Mouse (Mus musculus) cortical plate, adult 2 months (tissue): ENCODE measurements around the gene Stk39. TPM values are rescaled to one million over a fixed set of nuclear protein-coding genes. Genes with fewer than 3 reads are reported as not detected.
A peak's percentile ranks its signal among the peaks of the same experiment; 100 is the strongest.

Experiments used
- H3K27ac ChIP-seq: fragments of 200-500 bp; 2 replicates; pipeline ENCODE4 v1.5.1; 2012; ENCODE audit warnings: low read length, control low read depth, inconsistent platforms; ENCODE audit not compliant: insufficient read depth
- H3K4me1 ChIP-seq: fragments of 200-500 bp; 2 replicates; pipeline ENCODE4 v1.6.1; 2011; ENCODE audit warnings: low read length; ENCODE audit not compliant: control insufficient read depth, insufficient read depth
- H3K4me3 ChIP-seq: fragments of 200-500 bp; 2 replicates; pipeline ENCODE4 v1.5.1; 2011; ENCODE audit warnings: mild to moderate bottlenecking, low read length, control low read depth; ENCODE audit not compliant: insufficient read depth
- CTCF ChIP-seq: fragments of 200-500 bp; IDR thresholded peaks from 2 replicates; pipeline ENCODE4 v1.5.1; 2011; ENCODE audit warnings: mild to moderate bottlenecking, control low read depth, low read length; ENCODE audit not compliant: insufficient read depth; ENCODE audit errors: extremely low read depth
- POLR2A ChIP-seq: fragments of 200-500 bp; IDR thresholded peaks from 2 replicates; pipeline ENCODE4 v1.6.1; 2011; ENCODE audit warnings: mild to moderate bottlenecking, low read length, control low read depth; ENCODE audit not compliant: insufficient read depth; ENCODE audit errors: extremely low read depth
- polyA plus RNA-seq: library from polyadenylated mRNA; depleted of rRNA; stranded (reverse); fragments of >200 nt; gene quantifications from 2 replicates; pipeline ENCODE4 v1.2.3, GENCODE M21; 2012

Stk39 gene
- polyA plus RNA-seq, 1 experiment: 32.7 TPM

GRCm38 (mm10) chr2:68377251-68377681 is 94.8 kb downstream of the Stk39 start:
- Histone ChIP-seq H3K27ac (no peak overlapping the region), H3K4me1 (peaks cover 1% of the 10 kb centered on the region; the same call in 1 of the 2 replicates), H3K4me3 (no peak overlapping the region)
- TF ChIP-seq POLR2A (no peak), CTCF (no peak)

DNA sequence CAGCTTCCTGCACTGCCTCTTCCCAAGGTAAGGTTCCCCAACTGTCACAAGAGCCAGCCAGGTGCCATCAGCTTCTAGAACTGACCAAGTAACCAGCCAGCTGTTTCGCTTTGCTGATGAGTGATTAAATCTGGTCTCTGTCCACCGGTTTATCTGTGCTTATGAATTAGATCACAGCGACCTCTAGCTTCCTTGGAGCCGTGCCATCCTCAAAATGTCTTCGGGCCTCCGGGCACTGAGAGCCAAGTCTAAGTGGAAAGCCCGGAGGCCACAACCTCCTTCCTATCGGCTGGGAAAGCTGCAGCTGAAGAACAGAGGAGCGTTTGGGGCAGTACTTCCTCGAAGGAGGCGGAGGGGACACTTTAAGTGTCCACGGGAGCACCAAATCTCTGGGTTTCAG is 95.4 kb downstream of the Stk39 start:
- TF ChIP-seq CTCF: no peak
- TF ChIP-seq POLR2A: no peak
- H3K4me3 ChIP-seq: no peak overlapping the region
- no peak overlapping the region for H3K27ac ChIP-seq
- peaks cover 3% of the 10 kb centered on the region; the same call in 1 of the 2 replicates for H3K4me1 ChIP-seq

- TF ChIP-seq POLR2A (no peak), CTCF (no peak)
- peaks cover 3% of the 10 kb centered on the region; the same call in 1 of the 2 replicates for H3K4me1 ChIP-seq
- H3K27ac ChIP-seq: no peak overlapping the region
- H3K4me3 ChIP-seq: no peak overlapping the region
These were observed 97.9 kb downstream of the Stk39 start for GRCm38 (mm10) chr2:68374202-68374601.

GRCm38 (mm10) chr2:68371912-68372311 is 100.2 kb downstream of the Stk39 start:
- no peak for TF ChIP-seq CTCF
- no peak for TF ChIP-seq POLR2A
- Histone ChIP-seq H3K4me3 (no peak overlapping the region), H3K4me1 (peaks cover 3% of the 10 kb centered on the region; the same call in 1 of the 2 replicates), H3K27ac (peak overlapping the region; percentile 40; the same call in 1 of the 2 replicates)

- Histone ChIP-seq H3K4me3 (no peak overlapping the region), H3K4me1 (peaks cover 3% of the 10 kb centered on the region; the same call in 1 of the 2 replicates), H3K27ac (no peak overlapping the region)
- TF ChIP-seq POLR2A (no peak), CTCF (no peak)
These were observed 101.7 kb downstream of the Stk39 start for GRCm38 (mm10) chr2:68370326-68370725.

- Histone ChIP-seq H3K27ac (no peak overlapping the region), H3K4me1 (peaks cover 3% of the 10 kb centered on the region; the same call in 1 of the 2 replicates), H3K4me3 (no peak overlapping the region)
- TF ChIP-seq POLR2A: no peak
- no peak for TF ChIP-seq CTCF
These were observed 103.0 kb downstream of the Stk39 start for GRCm38 (mm10) chr2:68369080-68369479.

DNA sequence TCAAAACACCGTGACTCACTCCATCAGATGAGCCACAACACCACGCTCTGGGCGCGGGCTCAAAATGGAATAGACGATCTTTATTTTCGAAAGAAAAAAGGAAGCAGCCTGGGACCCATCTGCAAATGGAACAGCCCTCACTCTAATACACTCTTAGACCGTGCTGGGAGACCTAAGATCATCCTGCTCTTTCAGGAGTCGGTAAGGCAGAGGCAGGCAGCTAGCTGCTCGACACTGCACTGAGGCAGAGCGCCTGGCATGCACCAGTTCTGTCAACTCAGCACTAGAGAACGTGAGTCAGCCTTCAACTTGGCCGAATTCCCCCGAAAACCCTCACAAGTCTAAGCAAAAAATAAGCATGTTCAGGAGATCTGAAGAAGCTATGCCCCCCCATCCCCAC is 104.1 kb downstream of the Stk39 start:
- H3K4me1 ChIP-seq: peaks cover 3% of the 10 kb centered on the region; the same call in 1 of the 2 replicates
- H3K27ac ChIP-seq: no peak overlapping the region
- TF ChIP-seq CTCF (no peak), POLR2A (peak; percentile 47; the same call in 1 of the 2 replicates)
- H3K4me3 ChIP-seq: peak overlapping the region; percentile 1; the same call in 1 of the 2 replicates

- no peak overlapping the region for H3K4me3 ChIP-seq
- TF ChIP-seq POLR2A (no peak), CTCF (no peak)
- H3K27ac ChIP-seq: no peak overlapping the region
- no peaks in the 10 kb centered on the region; the same call in 1 of the 2 replicates for H3K4me1 ChIP-seq
These were observed 105.2 kb downstream of the Stk39 start for GRCm38 (mm10) chr2:68366897-68367193.

DNA sequence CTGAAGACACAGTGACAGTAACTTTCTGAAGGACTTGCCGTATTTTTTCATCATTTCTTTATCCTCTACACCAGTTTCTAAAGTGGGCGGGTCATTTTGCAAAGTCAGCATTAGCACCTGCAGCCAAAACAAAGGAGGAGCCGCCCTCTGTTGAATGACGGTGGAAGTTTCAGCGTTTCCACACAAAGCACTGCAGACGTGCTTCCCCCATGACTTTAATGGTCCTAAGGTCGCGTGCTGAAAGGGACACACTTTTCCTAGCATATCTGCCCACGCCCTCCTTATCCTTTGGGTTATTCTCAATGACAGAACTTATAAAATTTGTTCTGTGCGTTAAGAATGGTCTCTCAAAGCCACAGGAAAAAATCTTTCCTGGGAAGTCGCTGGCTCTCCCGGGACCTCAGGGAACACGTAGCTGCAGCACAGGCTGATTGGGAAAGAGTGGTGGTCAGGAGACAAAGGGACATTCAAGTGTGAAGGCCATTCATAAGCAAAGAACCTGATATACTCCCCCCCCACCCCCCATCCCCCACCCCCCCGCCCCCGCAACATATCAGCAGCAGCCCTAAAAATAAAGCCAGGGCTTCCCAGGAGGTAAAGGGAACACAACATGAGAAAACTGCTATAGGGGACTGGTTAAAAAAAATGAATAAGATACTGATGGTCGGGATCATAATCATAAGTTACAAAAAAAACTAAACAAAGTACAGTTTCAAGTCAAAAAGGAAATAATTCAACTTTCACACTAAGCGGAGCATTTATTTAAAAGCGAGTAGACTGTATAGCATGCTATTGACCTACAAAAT is 105.8 kb downstream of the Stk39 start:
- TF ChIP-seq CTCF (no peak), POLR2A (no peak)
- H3K27ac ChIP-seq: no peak overlapping the region
- H3K4me1 ChIP-seq: no peaks in the 10 kb centered on the region; the same call in 1 of the 2 replicates
- H3K4me3 ChIP-seq: no peak overlapping the region

GRCm38 (mm10) chr2:68365504-68365903 is 106.6 kb downstream of the Stk39 start:
- Histone ChIP-seq H3K4me3 (no peak overlapping the region), H3K4me1 (no peaks in the 10 kb centered on the region; the same call in 1 of the 2 replicates), H3K27ac (no peak overlapping the region)
- TF ChIP-seq POLR2A (no peak), CTCF (no peak)
